Mouse (Mus musculus): ENCODE measurements around the gene Arhgef3.

Arhgef3 gene

GRCm38 (mm10) chr14:27272835-27273138, 158.1 kb downstream of the Arhgef3 start:
- DNase-seq = no peak

GRCm38 (mm10) chr14:27273169-27273568, 158.5 kb downstream of the Arhgef3 start:
- no peak for DNase-seq

DNA sequence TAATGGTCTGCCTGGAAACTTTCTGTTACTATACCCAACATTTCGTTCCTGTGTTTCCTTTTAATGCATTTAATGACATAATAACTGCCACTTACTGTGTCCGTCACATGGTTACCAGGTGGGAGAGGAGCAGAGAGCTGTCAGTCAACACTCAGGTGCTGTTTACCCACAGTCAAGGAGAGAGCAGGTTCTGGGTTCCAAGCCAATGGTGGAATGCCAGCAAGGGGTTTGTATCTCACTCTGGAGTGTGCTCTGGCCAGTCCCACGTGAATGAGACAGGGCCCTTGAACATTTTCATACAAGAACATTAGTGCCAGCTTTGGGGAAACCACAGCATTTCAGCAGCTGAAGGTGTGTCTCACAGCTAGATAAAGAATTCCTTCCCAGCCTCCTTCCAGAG, 162.6 kb downstream of the Arhgef3 start:
- no peak for DNase-seq

GRCm38 (mm10) chr14:27280201-27280890, 165.6 kb downstream of the Arhgef3 start:
- DNase-seq = no peak

DNA sequence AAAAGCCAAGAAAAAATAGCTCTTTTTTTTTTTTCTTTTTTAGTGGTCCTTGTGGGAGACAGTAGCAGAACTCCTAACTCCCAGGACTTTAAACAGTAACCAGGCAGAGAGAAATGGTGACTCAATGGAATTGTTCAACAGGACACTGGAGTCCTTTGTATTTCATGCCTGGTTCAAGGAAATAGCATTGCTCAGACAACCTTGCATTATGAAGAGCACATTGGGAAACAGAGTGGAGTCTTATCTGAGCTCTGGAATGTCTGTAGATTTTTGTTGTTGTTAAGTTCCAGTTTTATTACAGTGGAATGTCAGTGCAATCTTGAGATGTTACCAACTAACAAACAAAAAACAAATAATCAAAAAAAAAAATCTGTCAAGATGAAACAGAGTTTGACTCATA, 169.3 kb downstream of the Arhgef3 start:
- no peak for DNase-seq

DNA sequence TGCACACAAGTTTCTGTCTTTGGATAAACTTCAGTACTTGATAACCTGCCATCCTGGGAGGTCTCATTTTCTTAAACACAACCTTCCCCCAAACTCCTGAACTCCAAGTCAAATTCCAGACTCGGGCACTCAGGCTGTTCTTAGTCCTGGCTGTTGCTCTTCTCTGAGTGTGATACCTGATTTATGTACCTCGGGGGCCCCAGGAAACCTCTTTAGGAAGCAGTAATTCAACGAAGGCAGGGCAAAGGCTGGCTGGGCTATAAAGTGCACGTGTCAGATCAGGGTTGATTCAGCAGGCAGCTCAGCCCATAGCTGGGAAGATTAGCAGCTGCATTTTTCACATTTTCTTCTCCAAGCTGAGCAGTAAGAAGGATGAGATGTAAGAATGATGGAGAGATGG, 171.5 kb downstream of the Arhgef3 start:
- DNase-seq = no peak

GRCm38 (mm10) chr14:27289053-27289452, 174.4 kb downstream of the Arhgef3 start:
- DNase-seq = no peak

DNA sequence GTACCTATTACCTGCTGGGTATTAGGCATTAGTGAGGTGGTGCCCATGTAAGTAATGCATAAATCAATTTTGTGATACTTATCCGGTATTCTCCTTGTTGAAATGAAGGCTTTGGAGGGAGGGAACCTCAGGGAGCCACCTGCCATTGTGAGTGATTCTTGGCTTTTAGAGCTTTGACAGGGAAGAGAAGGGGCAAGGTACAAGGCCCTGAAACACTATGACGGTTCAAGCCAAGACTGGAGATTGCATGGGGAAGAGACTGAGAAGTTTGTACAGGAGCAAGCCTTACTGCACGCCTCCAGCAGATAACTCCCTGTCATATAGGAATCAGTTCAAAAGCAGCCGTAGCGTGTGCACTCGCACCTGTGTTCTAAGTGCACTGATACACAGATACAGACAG, 177.4 kb downstream of the Arhgef3 start:
- no peak for DNase-seq

DNA sequence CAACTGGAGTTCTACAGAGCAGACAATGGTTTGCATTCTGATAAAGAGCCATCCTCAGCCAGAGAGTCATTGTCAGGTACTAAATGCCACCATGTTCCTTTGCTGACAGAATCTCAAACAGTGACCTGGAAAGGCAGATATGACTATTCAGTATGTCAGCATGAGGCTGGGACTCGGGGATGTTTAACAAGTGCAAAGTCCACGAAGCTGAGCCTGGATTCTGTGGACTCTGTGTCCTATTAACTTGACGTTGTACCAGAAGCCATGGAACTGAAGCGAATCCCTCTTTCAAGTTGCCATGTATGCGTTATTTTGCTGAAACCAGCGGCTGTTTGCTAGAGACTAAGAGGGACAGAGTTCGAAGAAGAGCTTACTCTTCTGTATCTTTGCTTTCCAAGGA, 181.1 kb downstream of the Arhgef3 start:
- DNase-seq = no peak

DNA sequence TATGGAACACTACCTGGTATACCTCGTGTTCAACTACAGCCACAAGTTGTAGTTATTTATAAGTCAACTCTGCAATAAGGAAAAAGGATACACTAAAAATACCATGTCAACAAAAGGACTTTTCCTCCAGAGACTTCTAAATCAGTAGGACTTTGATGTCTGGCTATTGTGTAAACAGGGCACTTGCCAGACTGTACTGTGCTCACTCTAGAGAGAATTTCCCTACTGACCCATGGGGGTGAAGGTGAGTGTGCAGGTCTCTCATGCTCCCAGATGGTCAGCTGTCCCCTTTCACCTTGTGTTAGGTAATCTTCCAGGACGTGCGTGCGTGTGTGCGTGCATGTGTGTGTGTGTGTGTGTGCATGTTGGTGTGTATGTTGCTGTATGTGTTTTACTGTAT, 182.3 kb downstream of the Arhgef3 start:
- DNase-seq = no peak

DNA sequence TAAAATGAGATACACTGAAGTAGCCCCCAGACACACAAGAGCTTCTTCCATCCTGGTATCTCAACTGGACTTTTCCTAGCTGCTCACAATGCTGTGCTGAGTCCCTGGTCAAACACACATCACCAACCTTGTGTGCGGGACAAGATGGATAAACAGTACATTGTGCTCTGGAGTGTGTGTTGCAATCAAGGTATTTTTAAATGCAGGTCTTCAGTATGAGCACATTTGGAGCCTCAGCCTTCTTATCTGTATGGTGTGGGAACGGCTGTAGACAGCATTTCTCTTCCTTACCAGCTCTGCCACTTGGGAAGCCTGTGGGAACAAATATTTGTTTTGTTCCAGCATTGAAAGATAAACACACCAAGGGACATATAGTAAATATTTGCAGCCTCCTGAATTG, 184.2 kb downstream of the Arhgef3 start:
- DNase-seq = no peak

DNA sequence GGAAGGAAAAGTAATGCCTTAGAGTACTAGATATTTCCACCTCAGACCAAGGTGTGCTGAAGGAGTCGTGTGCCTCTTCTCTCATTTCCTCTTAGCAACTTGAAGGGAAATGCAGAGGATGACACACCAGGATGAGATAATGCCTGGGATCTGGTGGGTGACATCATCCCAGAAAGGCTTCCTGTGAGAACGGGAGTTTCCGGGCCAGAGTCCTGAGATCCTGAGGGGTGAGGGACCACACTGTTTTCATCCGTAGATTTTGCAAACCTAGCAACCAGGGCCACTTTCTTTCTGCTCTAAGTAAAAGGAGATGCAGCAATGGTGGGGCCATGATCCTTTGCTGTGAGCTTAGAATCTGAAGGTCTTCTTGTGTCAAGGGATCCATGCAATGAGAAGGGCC, 185.0 kb downstream of the Arhgef3 start:
- no peak for DNase-seq

DNA sequence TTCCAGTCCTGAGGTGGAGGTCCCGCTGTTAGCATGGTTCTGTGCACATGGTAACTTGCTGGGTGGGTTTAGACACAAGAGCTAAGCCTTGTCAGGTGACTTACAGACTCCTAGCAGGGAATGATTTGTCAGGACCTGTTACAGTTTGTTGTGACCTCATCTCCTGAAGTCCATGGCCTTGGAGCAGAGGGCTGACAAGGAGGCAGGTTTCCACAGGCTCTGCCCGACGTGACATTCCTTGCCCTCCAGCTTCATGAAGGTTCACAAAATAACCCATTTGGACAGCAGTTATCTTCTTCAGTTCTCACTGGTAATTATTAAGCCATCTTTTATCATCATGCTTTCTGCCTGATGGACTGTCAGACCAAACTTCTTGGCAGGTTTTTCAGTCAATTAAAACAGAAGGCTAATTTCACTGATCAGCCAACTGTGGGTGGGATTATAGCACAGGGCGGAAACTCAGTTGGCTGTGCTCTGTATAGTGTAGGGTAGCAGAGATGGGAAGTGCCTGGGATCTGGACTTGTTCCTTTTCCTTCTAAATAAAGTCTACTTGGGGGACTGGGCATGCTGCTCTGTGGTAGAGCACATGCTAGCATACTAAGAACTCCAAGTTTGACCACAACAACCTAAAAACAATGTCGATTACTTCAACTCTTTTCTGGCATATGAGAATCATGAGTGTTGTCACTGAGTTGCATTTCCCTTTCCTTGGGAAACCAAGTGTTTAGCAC, 187.2 kb downstream of the Arhgef3 start:
- DNase-seq = no peak

- DNase-seq = no peak
Measured at GRCm38 (mm10) chr14:27303294-27303693, 188.6 kb downstream of the Arhgef3 start.

- no peak for DNase-seq
Measured at GRCm38 (mm10) chr14:27304408-27304807, 189.7 kb downstream of the Arhgef3 start.

GRCm38 (mm10) chr14:27308761-27309160, 194.1 kb downstream of the Arhgef3 start:
- no peak for DNase-seq

DNA sequence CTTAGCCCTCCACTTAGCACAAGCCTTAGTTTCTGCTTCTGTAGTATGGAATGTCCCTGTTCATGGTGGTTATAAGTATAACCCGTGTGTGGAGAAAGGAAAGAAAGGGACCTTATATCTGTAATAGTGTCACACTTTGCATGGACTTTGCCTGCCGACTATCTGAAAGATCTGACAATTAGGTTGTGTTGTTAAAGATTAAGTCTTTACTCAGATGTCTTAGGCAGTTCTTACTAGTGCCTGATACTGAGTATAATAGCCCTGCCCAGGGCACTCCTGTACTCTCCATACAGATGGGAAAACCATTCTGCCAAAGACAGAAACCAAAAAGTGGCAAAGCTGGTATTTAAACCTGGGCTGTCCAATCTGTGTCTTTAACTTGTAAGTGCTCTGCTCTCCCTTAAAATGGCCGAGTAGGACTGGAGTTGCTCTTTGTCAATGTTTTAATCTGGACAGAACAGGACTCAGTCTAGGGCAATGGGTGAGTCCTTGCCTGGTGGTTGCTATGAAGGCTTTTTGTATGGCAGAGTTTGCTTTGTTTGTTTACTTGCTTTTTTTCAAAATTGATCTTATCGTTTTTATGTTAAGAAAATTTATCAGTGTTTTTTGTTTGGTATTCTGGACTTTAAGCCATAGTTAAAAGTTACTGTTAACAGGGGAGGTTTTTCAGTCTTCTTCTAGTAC, 196.0 kb downstream of the Arhgef3 start:
- no peak for DNase-seq

DNA sequence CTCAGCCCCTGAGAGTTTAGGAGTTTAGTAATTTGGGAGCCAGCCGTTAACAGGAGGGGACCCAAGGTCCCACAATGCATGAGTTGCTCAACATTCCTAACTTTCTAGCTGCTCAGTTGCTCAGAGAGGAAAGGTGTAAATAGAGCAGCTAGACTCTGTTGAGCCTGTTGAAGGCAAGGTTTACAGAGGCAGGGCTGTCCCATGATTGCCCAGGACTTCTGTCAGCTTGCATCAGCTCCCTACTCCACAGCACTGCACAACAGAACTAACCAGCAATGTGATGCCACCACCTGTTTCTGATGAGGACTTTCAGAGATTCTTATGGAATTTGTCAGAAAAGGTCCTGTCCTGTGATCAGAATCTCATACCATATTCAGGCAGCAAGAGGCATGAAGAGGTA, 197.7 kb downstream of the Arhgef3 start:
- DNase-seq = no peak

GRCm38 (mm10) chr14:27315737-27316136, 201.0 kb downstream of the Arhgef3 start:
- no peak for DNase-seq

GRCm38 (mm10) chr14:27317146-27317545, 202.4 kb downstream of the Arhgef3 start:
- no peak for DNase-seq

GRCm38 (mm10) chr14:27319386-27319785, 204.7 kb downstream of the Arhgef3 start:
- no peak for DNase-seq

GRCm38 (mm10) chr14:27322041-27322440, 207.3 kb downstream of the Arhgef3 start:
- no peak for DNase-seq

- no peak for DNase-seq
Measured at GRCm38 (mm10) chr14:27324689-27325088, 210.0 kb downstream of the Arhgef3 start.

GRCm38 (mm10) chr14:27325537-27325936, 210.8 kb downstream of the Arhgef3 start:
- no peak for DNase-seq
